Mouse (Mus musculus) small intestine, adult 2 months (tissue): ENCODE results near the gene Lrrc15.

Source experiments
- CTCF ChIP-seq: fragments of 200-500 bp; IDR thresholded peaks from 2 replicates; pipeline ENCODE4 v1.5.1; 2012; ENCODE audit warnings: low read depth, mild to moderate bottlenecking, control low read depth, inconsistent platforms, low read length, moderate library complexity, mixed read lengths; ENCODE audit not compliant: insufficient replicate concordance, insufficient read length; ENCODE audit errors: extremely low read depth
- POLR2A ChIP-seq: fragments of 200-500 bp; IDR thresholded peaks from 2 replicates; pipeline ENCODE4 v1.6.1; 2012; ENCODE audit warnings: low read depth, mild to moderate bottlenecking, control low read depth, inconsistent platforms, low read length, moderate library complexity

GRCm38 (mm10) chr16:30258441-30258840 is 24.6 kb downstream of the Lrrc15 start:
- no peak for TF ChIP-seq POLR2A
- TF ChIP-seq CTCF: no peak
